Mouse (Mus musculus) liver, embryonic 14.5 days (tissue): ENCODE measurements around the gene Klhl2.

ENCODE experiments used
- CTCF ChIP-seq: IDR thresholded peaks from 2 replicates; pipeline ENCODE4 v1.5.1; 2016; ENCODE audit warnings: antibody characterized with exemption, low read depth, control low read depth
- EP300 ChIP-seq: IDR thresholded peaks from 2 replicates; pipeline ENCODE4 v1.6.1; 2016; ENCODE audit warnings: antibody characterized with exemption, low read depth

DNA sequence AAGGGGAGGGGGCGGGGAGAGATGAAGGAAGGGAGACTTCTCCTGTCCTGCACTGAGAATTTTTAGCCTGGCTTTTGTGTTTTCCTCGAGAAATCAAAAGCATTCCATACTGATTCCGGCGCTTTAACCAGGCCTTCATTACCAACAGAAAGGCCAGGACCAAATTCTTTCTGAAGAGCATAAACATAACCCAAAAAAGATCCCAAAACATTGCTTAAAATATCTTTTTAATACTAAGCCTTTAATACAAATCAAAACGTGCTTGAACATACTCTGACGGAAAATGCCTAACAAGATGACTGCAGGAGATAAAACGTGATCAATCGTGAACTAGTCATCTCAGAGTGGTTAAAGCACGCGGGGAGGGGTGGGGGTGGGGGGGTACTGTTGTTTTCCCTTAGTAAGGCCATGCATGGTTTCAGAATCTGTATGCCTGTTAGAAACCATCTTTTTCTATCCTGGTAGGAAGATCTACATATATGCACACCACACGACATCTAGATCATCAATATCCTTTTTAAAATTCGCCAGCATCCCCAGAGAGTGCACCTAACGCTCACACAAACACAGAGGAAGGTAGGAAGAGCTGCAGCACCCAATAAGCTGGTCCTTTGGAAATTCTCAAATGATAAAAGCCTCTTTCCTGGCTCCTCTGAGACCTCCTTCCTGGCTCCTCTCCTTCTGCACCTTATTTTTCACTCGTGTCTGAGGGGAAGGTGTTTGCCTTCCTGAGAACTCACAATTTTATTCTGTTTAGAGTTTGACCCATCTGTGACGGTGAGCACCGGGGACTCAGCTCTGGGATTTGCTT lies 158.0 kb downstream of the Klhl2 start:
- TF ChIP-seq EP300 (no peak), CTCF (no peak)
